Mouse (Mus musculus) bone marrow, adult 2 months (tissue): ENCODE results near the gene Bcl6. TPM values are rescaled to one million over a fixed set of nuclear protein-coding genes. Genes with fewer than 3 reads are reported as not detected.

Source experiments
- H3K27ac ChIP-seq: fragments of 200-500 bp; 2 replicates; pipeline ENCODE4 v1.5.1; 2012; ENCODE audit warnings: low read depth, mild to moderate bottlenecking, control low read depth, inconsistent platforms, low read length; ENCODE audit not compliant: control insufficient read depth, poor library complexity, insufficient read depth
- H3K4me1 ChIP-seq: fragments of 200-500 bp; 2 replicates; pipeline ENCODE4 v1.6.1; 2011; ENCODE audit warnings: low read length; ENCODE audit not compliant: control insufficient read depth, insufficient read depth
- H3K4me3 ChIP-seq: fragments of 200-500 bp; replicated peaks from 2 replicates; pipeline ENCODE3; 2011; ENCODE audit warnings: mild to moderate bottlenecking, low read depth, low read length, control low read depth; ENCODE audit not compliant: control insufficient read depth
- CTCF ChIP-seq: fragments of 200-500 bp; IDR thresholded peaks from 2 replicates; pipeline ENCODE4 v1.5.1; 2011; ENCODE audit warnings: low read length, control low read depth; ENCODE audit not compliant: control insufficient read depth, insufficient read depth
- POLR2A ChIP-seq: fragments of 200-500 bp; IDR thresholded peaks from 2 replicates; pipeline ENCODE4 v1.6.1; 2011; ENCODE audit warnings: low read depth, mild to moderate bottlenecking, control low read depth, low read length, borderline replicate concordance; ENCODE audit not compliant: control insufficient read depth
- WGBS: fragments of 180-500 bp; shearing (Covaris S2); methylation state at CpG from one replicate; pipeline ENCODE4 v1.1.7; 2018; 5-methylcytosine and 5-hydroxymethylcytosine counted together
- polyA plus RNA-seq: library from polyadenylated mRNA; stranded (reverse); fragments of >200 nt; gene quantifications from 2 replicates; pipeline ENCODE4 v1.2.4, GENCODE M21; 2011; ENCODE audit warnings: low replicate concordance; ENCODE audit not compliant: missing spikeins, insufficient read depth, insufficient read length

Gene Bcl6
- polyA plus RNA-seq, 1 experiment: 17.1 TPM

DNA sequence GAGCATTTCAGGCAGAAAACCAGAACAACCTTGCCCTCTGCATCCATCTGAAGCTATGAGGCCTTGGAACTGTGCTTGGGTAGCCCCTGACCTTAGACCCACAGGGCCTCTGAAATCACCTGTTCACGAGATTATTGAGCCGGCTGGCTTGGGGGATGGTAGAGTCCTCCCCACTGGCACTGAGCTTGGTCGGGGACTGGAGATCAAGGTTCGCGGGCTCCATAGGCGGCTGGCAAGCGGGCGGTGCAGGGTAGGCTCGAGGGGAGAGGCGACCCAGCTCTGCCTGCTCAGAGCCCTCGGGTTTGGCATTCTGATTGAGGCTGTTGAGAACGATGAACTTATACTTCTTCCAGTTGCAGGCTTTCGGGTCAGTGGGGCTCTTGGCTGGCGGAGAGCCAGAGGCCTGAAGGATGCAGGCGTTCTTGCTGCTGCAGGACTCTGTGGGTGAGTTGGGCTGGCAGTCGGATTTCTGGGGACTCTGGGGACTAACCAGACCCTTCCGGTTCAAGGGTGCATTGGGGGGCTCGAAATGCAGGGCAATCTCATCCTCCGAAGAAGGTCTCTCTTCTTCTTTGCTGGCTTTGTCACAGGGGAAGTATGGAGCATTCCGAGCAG is 16.4 kb downstream of the Bcl6 start:
- Histone ChIP-seq H3K4me1 (no peaks in the 10 kb centered on the region), H3K27ac (no peak overlapping the region), H3K4me3 (no peak overlapping the region)
- TF ChIP-seq POLR2A: no peak
- no peak for TF ChIP-seq CTCF
- 86% methylated on average over 20 of the region's 20 CpGs for WGBS

DNA sequence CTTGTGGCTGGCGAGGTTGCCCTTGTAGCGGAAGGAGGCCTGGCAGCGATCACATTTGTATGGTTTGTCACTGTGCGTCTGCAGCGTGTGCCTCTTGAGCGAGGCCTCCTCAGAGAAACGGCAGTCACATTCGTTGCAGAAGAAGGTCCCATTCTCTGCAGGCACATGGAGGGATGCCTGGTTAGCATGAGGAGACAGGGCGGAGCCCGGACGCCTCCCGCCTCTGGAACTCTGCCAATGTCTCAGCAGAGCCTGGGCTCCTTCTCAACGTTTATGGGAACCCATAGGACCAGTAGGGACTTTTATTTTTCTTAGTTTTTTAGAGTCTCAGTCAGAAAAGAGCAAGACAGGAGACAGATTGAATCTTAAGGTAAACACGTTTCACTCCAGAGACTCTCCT is 18.7 kb downstream of the Bcl6 start:
- H3K27ac ChIP-seq: no peak overlapping the region; the same call in 1 of the 2 replicates
- no peak for TF ChIP-seq CTCF
- no peak for TF ChIP-seq POLR2A
- 69% methylated on average over 14 of the region's 14 CpGs for WGBS
- H3K4me3 ChIP-seq: no peak overlapping the region
- no peaks in the 10 kb centered on the region for H3K4me1 ChIP-seq

DNA sequence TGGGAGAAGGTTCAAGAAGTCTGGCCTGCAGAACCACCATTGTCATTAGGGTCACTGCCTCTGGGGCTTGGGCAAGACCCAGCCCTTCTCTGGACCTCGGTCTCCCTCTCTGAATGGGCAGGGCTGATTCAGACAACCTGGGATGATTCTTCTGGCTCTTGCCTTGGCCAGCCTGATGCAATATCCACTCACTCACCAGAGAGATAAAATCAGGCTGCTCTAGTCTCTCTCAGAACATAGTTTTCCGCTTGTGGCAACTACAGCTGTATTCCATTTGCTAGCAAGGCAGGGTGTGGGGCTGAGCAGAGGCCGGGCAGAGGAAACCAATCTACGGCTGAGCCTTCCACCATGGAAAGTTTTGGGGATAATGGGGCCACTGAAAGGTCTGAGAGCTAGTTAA is 19.8 kb downstream of the Bcl6 start:
- 83% methylated on average over 4 of the region's 4 CpGs for WGBS

DNA sequence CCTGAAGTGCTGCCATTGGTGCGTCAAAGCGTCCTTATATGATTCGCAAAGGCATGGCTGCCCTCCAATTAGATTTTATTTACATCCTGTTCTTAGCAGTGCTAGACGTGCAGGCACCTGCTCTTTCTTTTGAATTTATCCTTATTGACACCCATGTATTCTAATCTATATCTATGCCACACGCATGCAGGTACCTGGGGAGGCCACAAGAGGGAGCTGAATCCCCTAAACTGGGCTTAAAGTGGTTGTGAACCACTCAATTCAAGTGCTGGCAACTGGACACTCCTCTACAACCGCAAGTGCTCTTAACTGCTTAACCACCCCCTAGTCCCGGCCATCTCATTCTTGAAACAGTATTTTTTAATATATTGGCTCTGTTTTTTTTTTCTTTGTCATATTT is 21.4 kb downstream of the Bcl6 start:
- WGBS: 87% methylated on average over 7 of the region's 7 CpGs
- TF ChIP-seq CTCF: peak; percentile 63
- no peak for TF ChIP-seq POLR2A

More for the DNA sequence above, 19.8 kb downstream of the Bcl6 start:
- H3K4me3 ChIP-seq: no peak overlapping the region
- no peaks in the 10 kb centered on the region for H3K4me1 ChIP-seq
- no peak for TF ChIP-seq CTCF
- no peak for TF ChIP-seq POLR2A
- H3K27ac ChIP-seq: no peak overlapping the region

DNA sequence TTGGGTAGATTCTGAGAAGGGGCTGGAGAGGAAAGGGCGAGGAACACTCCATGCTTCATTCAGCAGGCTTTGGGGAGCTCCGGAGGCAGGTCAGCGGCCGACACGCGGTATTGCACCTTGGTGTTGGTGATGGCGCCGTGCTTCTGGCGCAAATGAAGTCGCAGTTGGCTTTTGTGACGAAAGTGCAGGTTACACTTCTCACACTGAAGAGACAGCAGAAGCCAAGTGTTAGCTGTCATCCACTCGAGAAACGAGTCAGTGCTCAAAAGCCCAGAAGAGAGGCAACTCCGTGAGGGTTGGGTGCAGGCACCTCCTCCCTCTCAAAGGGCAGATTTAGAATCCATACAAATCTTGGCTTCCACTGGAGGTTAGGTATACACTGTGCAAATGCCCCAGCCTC is 22.6 kb downstream of the Bcl6 start:
- Histone ChIP-seq H3K4me1 (no peaks in the 10 kb centered on the region), H3K4me3 (no peak overlapping the region), H3K27ac (no peak overlapping the region)
- 91% methylated on average over 14 of the region's 14 CpGs for WGBS
- no peak for TF ChIP-seq POLR2A
- TF ChIP-seq CTCF: no peak

More for the DNA sequence above, 21.4 kb downstream of the Bcl6 start:
- Histone ChIP-seq H3K4me1 (no peaks in the 10 kb centered on the region), H3K4me3 (no peak overlapping the region), H3K27ac (no peak overlapping the region)

DNA sequence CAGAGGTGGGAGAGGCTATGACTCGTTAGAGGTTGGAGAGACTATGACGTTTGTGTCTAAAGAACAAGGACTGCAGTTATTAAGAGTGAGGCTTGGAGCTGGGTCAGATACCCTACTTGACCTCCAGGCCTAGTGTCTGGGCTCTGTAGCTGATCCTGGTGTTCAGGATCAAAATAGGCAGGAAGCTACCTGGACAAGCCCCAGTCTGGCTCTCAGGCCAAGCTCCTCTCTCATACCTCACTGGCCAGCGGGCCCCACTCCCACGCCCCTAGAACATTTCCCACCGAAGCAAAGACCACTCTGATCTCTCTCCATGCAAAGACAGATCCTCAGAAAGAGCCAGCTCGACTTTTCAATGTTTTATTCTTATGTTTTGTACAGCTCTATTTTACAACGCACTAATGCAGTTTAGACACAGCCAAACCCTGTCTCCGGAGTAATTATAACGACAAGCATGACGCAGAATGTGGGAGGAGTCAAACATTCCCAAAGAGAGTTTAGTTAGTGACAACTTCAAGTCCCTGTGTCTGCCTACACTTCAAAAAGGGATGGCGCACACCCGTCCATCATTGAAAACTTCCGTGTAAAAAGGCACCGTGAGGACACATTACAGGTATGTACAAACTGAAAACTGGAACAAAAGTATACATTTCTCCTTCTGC is 23.8 kb downstream of the Bcl6 start:
- no peak for TF ChIP-seq CTCF
- no peak for TF ChIP-seq POLR2A

DNA sequence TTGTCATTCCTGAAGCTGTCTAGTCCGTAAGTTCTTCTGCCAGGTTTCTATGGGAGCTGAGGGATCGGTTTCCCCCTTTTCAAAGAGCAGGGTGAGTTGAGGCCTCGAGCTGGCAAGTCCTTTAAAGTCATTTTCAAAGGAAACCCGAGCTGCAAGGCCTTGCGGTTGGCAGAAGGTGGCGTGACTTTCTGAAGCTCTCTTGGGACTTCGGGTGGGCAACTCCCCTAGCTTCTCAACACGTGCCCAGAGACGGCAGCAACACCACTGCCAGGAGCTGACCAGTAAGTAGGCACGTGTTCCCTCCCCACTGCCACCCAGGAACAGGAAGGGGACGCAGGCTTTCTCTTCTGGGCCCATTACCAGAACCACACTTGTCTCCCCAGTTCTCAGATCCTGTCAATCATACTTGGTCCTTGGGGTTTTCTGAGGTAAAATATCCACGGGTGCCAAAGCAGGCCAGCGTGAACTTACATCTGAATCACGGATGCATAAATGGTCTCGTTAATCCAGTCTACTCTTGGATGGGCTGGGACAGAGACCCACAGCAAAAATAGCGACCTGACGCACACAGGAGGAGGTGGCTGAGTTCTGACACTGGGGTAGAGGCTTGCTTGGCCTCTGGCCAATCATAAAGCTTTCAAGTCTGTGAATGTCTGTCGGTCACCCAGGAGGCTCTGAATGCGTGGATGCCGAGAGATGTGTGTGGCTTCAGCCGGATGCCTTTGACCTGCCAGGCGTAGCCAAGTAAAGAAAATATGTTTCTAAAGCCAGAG is 24.6 kb downstream of the Bcl6 start:
- Histone ChIP-seq H3K4me3 (no peak overlapping the region), H3K4me1 (no peaks in the 10 kb centered on the region), H3K27ac (no peak overlapping the region)
- TF ChIP-seq POLR2A (no peak), CTCF (no peak)
- WGBS: 83% methylated on average over 22 of the region's 22 CpGs

More for the DNA sequence above, 23.8 kb downstream of the Bcl6 start:
- no peak overlapping the region for H3K27ac ChIP-seq
- 88% methylated on average over 14 of the region's 14 CpGs for WGBS
- H3K4me3 ChIP-seq: no peak overlapping the region
- H3K4me1 ChIP-seq: no peaks in the 10 kb centered on the region

DNA sequence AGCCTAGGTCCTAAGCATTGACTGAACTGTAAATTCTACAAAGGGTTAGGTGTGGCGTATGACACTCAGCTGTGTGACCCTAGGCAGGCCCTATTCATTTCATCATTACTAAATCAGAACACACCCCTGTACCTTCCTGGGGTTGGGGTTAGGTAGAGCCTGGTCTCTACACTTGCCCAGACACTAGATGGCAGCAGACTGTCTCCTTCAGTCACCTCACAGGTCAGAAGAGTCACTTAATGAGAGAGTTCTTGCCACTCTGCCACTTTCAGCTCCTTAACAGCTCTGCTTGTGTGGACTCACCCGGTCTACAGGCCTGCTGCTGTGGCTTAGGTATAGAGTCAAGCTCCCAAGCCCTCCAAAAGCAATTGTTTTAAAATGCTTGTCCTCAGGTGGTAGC is 26.3 kb downstream of the Bcl6 start:
- Histone ChIP-seq H3K4me3 (no peak overlapping the region), H3K4me1 (no peaks in the 10 kb centered on the region), H3K27ac (no peak overlapping the region)
- WGBS: 71% methylated on average over 2 of the region's 2 CpGs
- TF ChIP-seq CTCF: peak; percentile 67
- no peak for TF ChIP-seq POLR2A

DNA sequence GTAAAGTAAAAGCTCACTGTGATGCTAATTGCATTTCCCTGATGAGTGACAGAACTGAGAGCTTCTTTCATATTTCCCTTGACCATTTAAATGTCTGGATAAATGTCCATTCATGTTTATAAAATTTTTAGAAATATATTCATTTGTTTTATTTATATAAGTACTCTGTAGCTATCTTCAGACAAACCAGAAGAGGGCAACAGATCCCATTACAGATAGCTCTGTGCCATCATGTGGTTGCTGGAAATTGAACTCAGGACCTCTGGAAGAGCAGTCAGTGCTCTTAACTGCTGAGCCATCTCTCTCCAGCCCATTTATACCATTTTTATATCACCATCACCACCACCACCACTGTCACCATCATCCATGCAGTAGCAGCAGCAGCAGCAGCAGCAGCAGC is 29.7 kb downstream of the Bcl6 start:
- no peak overlapping the region for H3K27ac ChIP-seq
- TF ChIP-seq POLR2A: no peak
- TF ChIP-seq CTCF: no peak
- H3K4me3 ChIP-seq: no peak overlapping the region
- no peaks in the 10 kb centered on the region for H3K4me1 ChIP-seq
